Mouse (Mus musculus): ENCODE data around the gene Ppp2r3d. TPM values are rescaled to one million over a fixed set of nuclear protein-coding genes. Genes with fewer than 3 reads are reported as not detected.
"Not testable (repeated sequence)": the region's sequence is repeated elsewhere in the genome, so short reads cannot be mapped to it uniquely, and the experiment has no call there.

Gene Ppp2r3d
- total RNA-seq (2014; rRNA removed; ENCODE audit: low replicate concordance) (78.4 and 252 TPM in 2 replicates), polyA plus RNA-seq (2015; fragmentation: Nextera tagmentation; extraction: Ambion mirVana) (128 and 133 TPM in 2 replicates)

GRCm38 (mm10) chr9:124476096-124476902 lies at the start of gene Ppp2r3d:
Gene Ppp2r3d (minus strand): TSS chr9:124476898.
- DNase-seq (ENCODE audit: low spot score) (no peak), ATAC-seq (ENCODE audit: insufficient read depth, low read depth) (no peak)
- H3K4me3 ChIP-seq (ENCODE audit: low read depth, low read length) = no peak within 1 kb of the TSS
- H3K27ac ChIP-seq (ENCODE audit: low read depth) = peak within 1 kb of the TSS; percentile 77
- no peaks in the 10 kb centered on the region for H3K9me3 ChIP-seq (replicated peaks; ENCODE audit: control insufficient read depth, low read length)
- H3K36me3 ChIP-seq (replicated peaks; ENCODE audit: control insufficient read depth, insufficient read depth, low read length) = peaks cover 13% of the 10 kb centered on the region
- H3K4me1 ChIP-seq (ENCODE audit: control insufficient read depth, insufficient read depth) = peaks cover 11% of the 10 kb centered on the region
- TF ChIP-seq EP300 (IDR thresholded peaks at IDR 0.05; ENCODE audit: low read depth) (no peak), CTCF (IDR thresholded peaks at IDR 0.05; ENCODE audit: low read depth) (no peak)
- 94% methylated on average over 22 of the region's 22 CpGs for WGBS
- no peak within 1 kb of the TSS for H3K9ac ChIP-seq (replicated peaks; ENCODE audit: low read depth, low read length)
- H3K27me3 ChIP-seq (ENCODE audit: control insufficient read depth, insufficient read depth, low read length) = no peaks in the 10 kb centered on the region
- no peak within 1 kb of the TSS for H3K4me2 ChIP-seq (ENCODE audit: low read depth, low read length)

- H3K4me3 ChIP-seq (ENCODE audit: low read depth, low read length); ATAC-seq (ENCODE audit: insufficient read depth, low read depth); H3K9ac ChIP-seq (replicated peaks; ENCODE audit: low read depth, low read length); H3K36me3 ChIP-seq (replicated peaks; ENCODE audit: control insufficient read depth, insufficient read depth, low read length); H3K27ac ChIP-seq (ENCODE audit: low read depth); DNase-seq (ENCODE audit: low spot score); H3K4me1 ChIP-seq (ENCODE audit: control insufficient read depth, insufficient read depth); H3K27me3 ChIP-seq (ENCODE audit: control insufficient read depth, insufficient read depth, low read length); H3K4me2 ChIP-seq (ENCODE audit: low read depth, low read length): not testable (repeated sequence)
- H3K9me3 ChIP-seq (replicated peaks; ENCODE audit: control insufficient read depth, low read length) = peaks cover 16% of the 10 kb centered on the region; the same call in 1 of the 2 replicates
- WGBS = 83% methylated on average over 2 of the region's 2 CpGs
Observed at GRCm38 (mm10) chr9:124493693-124494092, 17.0 kb upstream of the Ppp2r3d start, which contains the start of gene Gm21836. Gene Gm21836 (minus strand): TSS chr9:124493793.

- H3K4me2 ChIP-seq (ENCODE audit: low read depth, low read length); H3K9me3 ChIP-seq (replicated peaks; ENCODE audit: control insufficient read depth, low read length); H3K4me3 ChIP-seq (ENCODE audit: low read depth, low read length); DNase-seq (ENCODE audit: low spot score); ATAC-seq (ENCODE audit: insufficient read depth, low read depth); H3K27me3 ChIP-seq (ENCODE audit: control insufficient read depth, insufficient read depth, low read length); H3K9ac ChIP-seq (replicated peaks; ENCODE audit: low read depth, low read length): not testable (repeated sequence)
- Histone ChIP-seq H3K36me3 (replicated peaks; ENCODE audit: control insufficient read depth, insufficient read depth, low read length) (peaks cover 13% of the 10 kb centered on the region), H3K27ac (ENCODE audit: low read depth) (peak overlapping the region; percentile 53), H3K4me1 (ENCODE audit: control insufficient read depth, insufficient read depth) (peaks cover 11% of the 10 kb centered on the region)
- WGBS = 30% methylated on average over 13 of the region's 15 CpGs
Observed at GRCm38 (mm10) chr9:124480361-124480980, 3.8 kb upstream of the Ppp2r3d start.

GRCm38 (mm10) chr9:124478081-124478480 lies 1.4 kb upstream of the Ppp2r3d start:
- Histone ChIP-seq H3K9ac (replicated peaks; ENCODE audit: low read depth, low read length) (no peak overlapping the region), H3K27me3 (ENCODE audit: control insufficient read depth, insufficient read depth, low read length) (no peaks in the 10 kb centered on the region), H3K27ac (ENCODE audit: low read depth) (peak overlapping the region; percentile 77), H3K36me3 (replicated peaks; ENCODE audit: control insufficient read depth, insufficient read depth, low read length) (peaks cover 13% of the 10 kb centered on the region), H3K9me3 (replicated peaks; ENCODE audit: control insufficient read depth, low read length) (no peaks in the 10 kb centered on the region), H3K4me1 (ENCODE audit: control insufficient read depth, insufficient read depth) (peaks cover 11% of the 10 kb centered on the region), H3K4me2 (ENCODE audit: low read depth, low read length) (peak overlapping the region; percentile 33), H3K4me3 (ENCODE audit: low read depth, low read length) (0 out of 2 replicates have a peak overlapping the region, but pooled peaks have one; percentile 0)
- peak; percentile 47 for DNase-seq (ENCODE audit: low spot score)
- WGBS = 11% methylated on average over 3 of the region's 3 CpGs
- ATAC-seq (ENCODE audit: insufficient read depth, low read depth) = peak; percentile 78
- TF ChIP-seq CTCF (IDR thresholded peaks at IDR 0.05; ENCODE audit: low read depth) = no peak
- peak; percentile 44; the same call in 1 of the 2 replicates for TF ChIP-seq EP300 (IDR thresholded peaks at IDR 0.05; ENCODE audit: low read depth)

- 85% methylated on average over 15 of the region's 15 CpGs for WGBS
- Histone ChIP-seq H3K4me2 (ENCODE audit: low read depth, low read length) (no peak overlapping the region), H3K27me3 (ENCODE audit: control insufficient read depth, insufficient read depth, low read length) (no peaks in the 10 kb centered on the region), H3K4me1 (ENCODE audit: control insufficient read depth, insufficient read depth) (peaks cover 11% of the 10 kb centered on the region), H3K36me3 (replicated peaks; ENCODE audit: control insufficient read depth, insufficient read depth, low read length) (peaks cover 13% of the 10 kb centered on the region), H3K9ac (replicated peaks; ENCODE audit: low read depth, low read length) (no peak overlapping the region), H3K9me3 (replicated peaks; ENCODE audit: control insufficient read depth, low read length) (no peaks in the 10 kb centered on the region), H3K27ac (ENCODE audit: low read depth) (no peak overlapping the region), H3K4me3 (ENCODE audit: low read depth, low read length) (no peak overlapping the region)
- ATAC-seq (ENCODE audit: insufficient read depth, low read depth) (no peak), DNase-seq (ENCODE audit: low spot score) (no peak)
- no peak for TF ChIP-seq EP300 (IDR thresholded peaks at IDR 0.05; ENCODE audit: low read depth)
- TF ChIP-seq CTCF (IDR thresholded peaks at IDR 0.05; ENCODE audit: low read depth) = no peak
Observed at GRCm38 (mm10) chr9:124475689-124476088, 1.0 kb downstream of the Ppp2r3d start.

All from heart, postnatal 0 days (tissue).